Mouse (Mus musculus) olfactory bulb, adult 2 months (tissue): ENCODE data around the gene Rrp12. TPM values are rescaled to one million over a fixed set of nuclear protein-coding genes. Genes with fewer than 3 reads are reported as not detected.
"Not testable (repeated sequence)": the region's sequence is repeated elsewhere in the genome, so short reads cannot be mapped to it uniquely, and the experiment has no call there.

ENCODE experiments used
- H3K27ac ChIP-seq: fragments of 200-500 bp; 2 replicates; pipeline ENCODE4 v1.5.1; 2012; ENCODE audit warnings: low read depth, low read length; ENCODE audit not compliant: insufficient read depth
- H3K4me1 ChIP-seq: fragments of 200-500 bp; 2 replicates; pipeline ENCODE4 v1.6.1; 2012; ENCODE audit warnings: low read length; ENCODE audit not compliant: control insufficient read depth, insufficient read depth
- H3K4me3 ChIP-seq: fragments of 200-500 bp; 2 replicates; pipeline ENCODE4 v1.5.1; 2012; ENCODE audit warnings: mild to moderate bottlenecking, low read depth, low read length, moderate library complexity; ENCODE audit not compliant: insufficient read depth
- CTCF ChIP-seq: fragments of 200-500 bp; IDR thresholded peaks from 2 replicates; pipeline ENCODE4 v1.5.1; 2012; ENCODE audit warnings: low read depth, mild to moderate bottlenecking, low read length, moderate library complexity; ENCODE audit not compliant: insufficient read depth
- POLR2A ChIP-seq: fragments of 200-500 bp; IDR thresholded peaks from 2 replicates; pipeline ENCODE4 v1.6.1; 2012; ENCODE audit warnings: mild to moderate bottlenecking, low read depth, low read length, moderate library complexity; ENCODE audit not compliant: insufficient read depth
- WGBS: fragments of 180-500 bp; shearing (Covaris S2); methylation state at CpG from one replicate; pipeline ENCODE4 v1.1.7; 2018; 5-methylcytosine and 5-hydroxymethylcytosine counted together
- polyA plus RNA-seq: library from polyadenylated mRNA; stranded (reverse); fragments of >200 nt; gene quantifications from 2 replicates; pipeline ENCODE4 v1.2.4, GENCODE M21; 2012; ENCODE audit warnings: low replicate concordance; ENCODE audit not compliant: missing spikeins, insufficient read depth, insufficient read length

Rrp12 gene
- polyA plus RNA-seq, 1 experiment, result not detected

GRCm38 (mm10) chr19:41919471-41919870 is 23.5 kb upstream of the Rrp12 start:
- TF ChIP-seq CTCF (no peak), POLR2A (no peak)
- Histone ChIP-seq H3K4me3 (no peak overlapping the region), H3K27ac (no peak overlapping the region), H3K4me1 (no peaks in the 10 kb centered on the region)
- 78% methylated on average over 4 of the region's 4 CpGs for WGBS

GRCm38 (mm10) chr19:41916853-41917252 is 20.9 kb upstream of the Rrp12 start:
- Histone ChIP-seq H3K4me3 (no peak overlapping the region), H3K4me1 (peaks cover 5% of the 10 kb centered on the region), H3K27ac (no peak overlapping the region)
- 86% methylated on average over 4 of the region's 4 CpGs for WGBS
- TF ChIP-seq CTCF (no peak), POLR2A (no peak)

GRCm38 (mm10) chr19:41915294-41915693 is 19.3 kb upstream of the Rrp12 start:
- peaks cover 5% of the 10 kb centered on the region for H3K4me1 ChIP-seq
- WGBS, result 80% methylated on average over 3 of the region's 3 CpGs
- TF ChIP-seq CTCF, result no peak
- no peak overlapping the region for H3K4me3 ChIP-seq
- no peak overlapping the region for H3K27ac ChIP-seq

- not testable (repeated sequence) for H3K4me1 ChIP-seq, H3K4me3 ChIP-seq, H3K27ac ChIP-seq
These were observed 18.6 kb upstream of the Rrp12 start for GRCm38 (mm10) chr19:41914592-41914882.

- Histone ChIP-seq H3K4me1 (peaks cover 5% of the 10 kb centered on the region), H3K4me3 (peak overlapping the region; percentile 19), H3K27ac (no peak overlapping the region)
- TF ChIP-seq POLR2A (no peak), CTCF (no peak)
- WGBS, result 30% methylated on average over 6 of the region's 6 CpGs
These were observed 18.0 kb upstream of the Rrp12 start for GRCm38 (mm10) chr19:41913774-41914591.

GRCm38 (mm10) chr19:41912121-41913080 is 16.4 kb upstream of the Rrp12 start:
- WGBS, result under 1% methylated on average over 53 of the region's 53 CpGs

GRCm38 (mm10) chr19:41911178-41912073 is 15.5 kb upstream of the Rrp12 start, which contains the start of gene Pgam1:
Gene Pgam1 (plus strand): TSS chr19:41911923.
- WGBS, result 3% methylated on average over 54 of the region's 54 CpGs
- no peak for TF ChIP-seq CTCF
- TF ChIP-seq POLR2A, result peak; percentile 72
- peaks cover 5% of the 10 kb centered on the region for H3K4me1 ChIP-seq
- peak within 1 kb of the TSS; percentile 74 for H3K27ac ChIP-seq
- H3K4me3 ChIP-seq, result peak within 1 kb of the TSS; percentile 80

More at GRCm38 (mm10) chr19:41912121-41913080, 16.4 kb upstream of the Rrp12 start:
- H3K4me3 ChIP-seq, result peak overlapping the region; percentile 80
- H3K4me1 ChIP-seq, result peaks cover 5% of the 10 kb centered on the region
- TF ChIP-seq CTCF (no peak), POLR2A (no peak)
- H3K27ac ChIP-seq, result peak overlapping the region; percentile 66

GRCm38 (mm10) chr19:41910396-41910795 is 14.4 kb upstream of the Rrp12 start:
- WGBS, result 73% methylated on average over 2 of the region's 2 CpGs
- Histone ChIP-seq H3K4me3 (no peak overlapping the region), H3K4me1 (peaks cover 5% of the 10 kb centered on the region), H3K27ac (no peak overlapping the region)
- TF ChIP-seq CTCF, result no peak
- no peak for TF ChIP-seq POLR2A

GRCm38 (mm10) chr19:41908736-41909135 is 12.8 kb upstream of the Rrp12 start:
- 72% methylated on average over 3 of the region's 3 CpGs for WGBS
- Histone ChIP-seq H3K27ac (no peak overlapping the region), H3K4me3 (no peak overlapping the region), H3K4me1 (peaks cover 2% of the 10 kb centered on the region)
- no peak for TF ChIP-seq POLR2A
- no peak for TF ChIP-seq CTCF
